Mouse (Mus musculus): Measurements from ENCODE around the gene Tle1. TPM values are rescaled to one million over a fixed set of nuclear protein-coding genes. Genes with fewer than 3 reads are reported as not detected.

Tle1 gene
- polyA plus RNA-seq, 1 experiment: 8.5 TPM

DNA sequence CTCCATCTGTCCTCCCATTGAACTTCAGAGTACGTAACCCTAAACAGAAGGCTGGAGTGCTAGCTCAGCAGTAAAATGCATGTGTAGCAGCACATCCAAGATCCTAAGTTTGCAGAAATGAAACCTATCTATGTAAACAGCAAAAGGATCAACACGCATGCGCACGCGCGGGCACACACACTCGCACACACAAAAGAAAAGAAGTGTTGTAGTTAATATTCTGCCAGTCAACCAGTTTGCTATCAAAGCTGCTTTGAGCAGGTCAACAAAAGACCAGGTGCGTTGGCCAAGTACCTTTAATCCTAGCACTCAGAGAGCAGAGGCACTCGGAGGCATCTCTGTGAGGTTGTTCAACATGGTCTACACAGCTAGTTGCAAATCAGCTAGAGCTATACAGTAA is 35.0 kb downstream of the Tle1 start:
- Histone ChIP-seq H3K36me3 (ENCODE audit: control insufficient read depth, insufficient read depth, low read length) (no peaks in the 10 kb centered on the region), H3K4me3 (ENCODE audit: extremely low read depth, insufficient read depth, insufficient read length) (no peak overlapping the region), H3K4me1 (ENCODE audit: control insufficient read depth, insufficient read depth, insufficient read length) (no peaks in the 10 kb centered on the region), H3K27ac (ENCODE audit: insufficient read depth, low read length) (no peak overlapping the region), H3K27me3 (ENCODE audit: control insufficient read depth, insufficient read depth, low read length) (no peaks in the 10 kb centered on the region)
- no peak for DNase-seq (ENCODE audit: low read depth in 1 of 2, low spot score in 2 of 2)
- TF ChIP-seq POLR2A (IDR thresholded peaks at IDR 0.05; ENCODE audit: low read depth, low read length) (no peak), CTCF (IDR thresholded peaks at IDR 0.05; ENCODE audit: extremely low read depth, insufficient read depth, insufficient read length, insufficient replicate concordance) (no peak)
- WGBS: 94% methylated on average over 9 of the region's 9 CpGs

GRCm38 (mm10) chr4:72162445-72163218 is 38.1 kb downstream of the Tle1 start:
- no peaks in the 10 kb centered on the region for H3K27me3 ChIP-seq (ENCODE audit: control insufficient read depth, insufficient read depth, low read length)
- WGBS: 92% methylated on average over 4 of the region's 4 CpGs
- DNase-seq (ENCODE audit: low read depth in 1 of 2, low spot score in 2 of 2): no peak
- TF ChIP-seq CTCF (IDR thresholded peaks at IDR 0.05; ENCODE audit: extremely low read depth, insufficient read depth, insufficient read length, insufficient replicate concordance): no peak
- TF ChIP-seq POLR2A (IDR thresholded peaks at IDR 0.05; ENCODE audit: low read depth, low read length): no peak
- peaks cover 2% of the 10 kb centered on the region; the same call in 1 of the 2 replicates for H3K36me3 ChIP-seq (ENCODE audit: control insufficient read depth, insufficient read depth, low read length)
- H3K4me1 ChIP-seq (ENCODE audit: control insufficient read depth, insufficient read depth, insufficient read length): no peaks in the 10 kb centered on the region
- no peak overlapping the region for H3K27ac ChIP-seq (ENCODE audit: insufficient read depth, low read length)
- H3K4me3 ChIP-seq (ENCODE audit: extremely low read depth, insufficient read depth, insufficient read length): no peak overlapping the region

GRCm38 (mm10) chr4:72160102-72160511 is 40.6 kb downstream of the Tle1 start:
- Histone ChIP-seq H3K4me1 (ENCODE audit: control insufficient read depth, insufficient read depth, insufficient read length) (no peaks in the 10 kb centered on the region), H3K4me3 (ENCODE audit: extremely low read depth, insufficient read depth, insufficient read length) (no peak overlapping the region), H3K27me3 (ENCODE audit: control insufficient read depth, insufficient read depth, low read length) (no peaks in the 10 kb centered on the region), H3K27ac (ENCODE audit: insufficient read depth, low read length) (no peak overlapping the region), H3K36me3 (ENCODE audit: control insufficient read depth, insufficient read depth, low read length) (peaks cover 2% of the 10 kb centered on the region; the same call in 1 of the 2 replicates)
- TF ChIP-seq CTCF (IDR thresholded peaks at IDR 0.05; ENCODE audit: extremely low read depth, insufficient read depth, insufficient read length, insufficient replicate concordance): no peak
- no peak for TF ChIP-seq POLR2A (IDR thresholded peaks at IDR 0.05; ENCODE audit: low read depth, low read length)
- WGBS: 93% methylated on average over 14 of the region's 14 CpGs
- DNase-seq (ENCODE audit: low read depth in 1 of 2, low spot score in 2 of 2): no peak

DNA sequence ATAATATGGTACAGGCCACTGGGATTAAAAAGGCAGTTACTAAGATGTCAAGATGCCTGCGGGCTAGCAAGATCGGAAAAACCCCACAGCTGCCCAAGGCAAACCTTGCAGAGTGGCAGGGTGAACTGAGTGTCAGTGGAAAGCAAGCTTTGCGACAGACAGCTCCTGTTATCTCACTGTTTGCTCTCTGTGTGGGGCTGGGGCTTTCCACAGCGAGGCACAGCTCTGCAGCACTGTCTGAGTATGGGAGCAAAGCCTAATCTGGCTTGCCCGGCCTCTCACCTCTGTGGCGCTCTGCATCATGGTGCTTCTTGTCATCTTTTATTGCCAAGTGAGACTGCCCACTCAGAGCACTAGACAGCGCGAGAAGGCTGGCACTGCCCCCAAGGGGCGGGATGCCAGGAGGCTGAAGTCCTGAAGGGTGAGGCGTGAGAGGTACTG is 42.8 kb downstream of the Tle1 start:
- no peaks in the 10 kb centered on the region for H3K4me1 ChIP-seq (ENCODE audit: control insufficient read depth, insufficient read depth, insufficient read length)
- TF ChIP-seq CTCF (IDR thresholded peaks at IDR 0.05; ENCODE audit: extremely low read depth, insufficient read depth, insufficient read length, insufficient replicate concordance): no peak
- DNase-seq (ENCODE audit: low read depth in 1 of 2, low spot score in 2 of 2): no peak
- WGBS: 88% methylated on average over 10 of the region's 10 CpGs
- H3K27ac ChIP-seq (ENCODE audit: insufficient read depth, low read length): no peak overlapping the region
- H3K36me3 ChIP-seq (ENCODE audit: control insufficient read depth, insufficient read depth, low read length): peaks cover 2% of the 10 kb centered on the region; the same call in 1 of the 2 replicates
- H3K4me3 ChIP-seq (ENCODE audit: extremely low read depth, insufficient read depth, insufficient read length): no peak overlapping the region
- no peaks in the 10 kb centered on the region for H3K27me3 ChIP-seq (ENCODE audit: control insufficient read depth, insufficient read depth, low read length)

DNA sequence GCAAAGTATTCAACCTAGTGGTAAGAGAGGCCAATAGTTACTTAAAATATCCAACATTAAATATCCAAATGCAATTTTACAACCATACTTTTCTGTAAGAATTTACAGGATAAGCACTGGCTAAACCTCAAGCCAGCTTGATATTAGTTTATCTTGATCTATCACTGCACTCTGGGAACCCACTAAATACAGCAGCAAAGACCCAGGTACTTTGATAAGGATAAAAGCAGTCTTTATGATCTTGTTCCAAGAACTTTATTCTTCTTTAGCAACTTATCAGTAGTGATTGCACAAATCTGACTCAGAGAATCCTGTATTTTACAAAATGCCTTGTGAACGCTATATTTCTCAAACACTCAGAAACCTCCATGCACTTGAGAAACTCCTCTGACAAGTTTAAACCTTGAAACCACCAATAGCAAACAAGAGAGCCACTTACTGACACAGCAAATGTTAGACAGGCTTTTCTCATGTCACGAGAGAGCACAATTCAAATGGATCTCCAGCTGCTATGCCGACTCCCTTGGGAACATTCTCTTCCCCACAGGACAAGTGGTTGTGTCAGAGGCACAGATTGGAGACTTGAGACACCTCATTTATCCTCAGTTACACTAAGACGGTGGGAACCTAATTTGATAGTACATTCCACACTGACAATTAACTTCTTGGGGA is 50.1 kb downstream of the Tle1 start:
- Histone ChIP-seq H3K27me3 (ENCODE audit: control insufficient read depth, insufficient read depth, low read length) (no peaks in the 10 kb centered on the region), H3K36me3 (ENCODE audit: control insufficient read depth, insufficient read depth, low read length) (no peaks in the 10 kb centered on the region), H3K4me1 (ENCODE audit: control insufficient read depth, insufficient read depth, insufficient read length) (no peaks in the 10 kb centered on the region), H3K27ac (ENCODE audit: insufficient read depth, low read length) (no peak overlapping the region), H3K4me3 (ENCODE audit: extremely low read depth, insufficient read depth, insufficient read length) (no peak overlapping the region)
- no peak for DNase-seq (ENCODE audit: low read depth in 1 of 2, low spot score in 2 of 2)
- 88% methylated on average over 4 of the region's 4 CpGs for WGBS
- TF ChIP-seq CTCF (IDR thresholded peaks at IDR 0.05; ENCODE audit: extremely low read depth, insufficient read depth, insufficient read length, insufficient replicate concordance) (no peak), POLR2A (IDR thresholded peaks at IDR 0.05; ENCODE audit: low read depth, low read length) (no peak)

DNA sequence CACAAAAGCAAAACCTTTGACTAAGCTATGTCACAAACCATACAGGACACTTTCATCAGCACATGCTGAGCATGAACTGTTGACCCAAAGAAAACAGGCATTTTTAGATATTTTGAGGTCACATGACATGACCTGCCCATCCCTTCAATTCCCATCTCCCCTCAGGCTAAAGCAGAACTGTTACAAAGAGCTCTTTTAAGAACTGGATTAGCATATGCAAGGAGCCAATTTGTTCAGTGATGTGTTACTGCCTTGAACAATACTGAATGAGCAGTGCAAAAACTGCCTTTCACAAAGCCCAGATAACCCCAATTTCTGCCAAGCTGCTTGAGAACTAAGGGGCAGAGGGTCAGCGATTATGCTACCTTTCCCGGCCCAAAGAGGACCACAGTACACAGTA is 54.7 kb downstream of the Tle1 start:
- TF ChIP-seq CTCF (IDR thresholded peaks at IDR 0.05; ENCODE audit: extremely low read depth, insufficient read depth, insufficient read length, insufficient replicate concordance): no peak
- TF ChIP-seq POLR2A (IDR thresholded peaks at IDR 0.05; ENCODE audit: low read depth, low read length): no peak
- DNase-seq (ENCODE audit: low read depth in 1 of 2, low spot score in 2 of 2): no peak
- Histone ChIP-seq H3K4me1 (ENCODE audit: control insufficient read depth, insufficient read depth, insufficient read length) (no peaks in the 10 kb centered on the region), H3K4me3 (ENCODE audit: extremely low read depth, insufficient read depth, insufficient read length) (no peak overlapping the region), H3K36me3 (ENCODE audit: control insufficient read depth, insufficient read depth, low read length) (no peaks in the 10 kb centered on the region), H3K27ac (ENCODE audit: insufficient read depth, low read length) (no peak overlapping the region), H3K27me3 (ENCODE audit: control insufficient read depth, insufficient read depth, low read length) (no peaks in the 10 kb centered on the region)
- WGBS: 94% methylated on average over 2 of the region's 2 CpGs

DNA sequence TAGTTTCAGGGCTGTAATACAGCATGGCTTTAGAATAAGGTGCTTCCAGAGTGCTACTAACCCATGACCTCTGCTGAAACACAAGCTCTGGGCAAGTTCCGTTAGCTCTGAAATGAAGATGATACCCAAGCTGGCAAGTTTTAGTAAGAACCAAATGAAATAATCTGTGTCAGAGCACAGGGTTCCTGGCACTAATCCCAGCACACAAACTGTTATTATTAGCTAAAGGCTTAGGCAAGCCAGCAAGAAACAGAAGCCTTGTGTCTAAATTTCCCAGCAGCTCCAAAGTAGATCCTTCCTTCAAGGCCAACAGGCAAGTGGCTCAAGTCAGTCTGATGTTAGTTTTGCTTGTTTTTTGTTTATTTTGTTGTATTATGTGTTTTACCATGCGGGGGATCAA is 56.2 kb downstream of the Tle1 start:
- DNase-seq (ENCODE audit: low read depth in 1 of 2, low spot score in 2 of 2): no peak
- H3K27ac ChIP-seq (ENCODE audit: insufficient read depth, low read length): no peak overlapping the region
- H3K36me3 ChIP-seq (ENCODE audit: control insufficient read depth, insufficient read depth, low read length): no peaks in the 10 kb centered on the region
- no peak overlapping the region for H3K4me3 ChIP-seq (ENCODE audit: extremely low read depth, insufficient read depth, insufficient read length)
- TF ChIP-seq CTCF (IDR thresholded peaks at IDR 0.05; ENCODE audit: extremely low read depth, insufficient read depth, insufficient read length, insufficient replicate concordance) (no peak), POLR2A (IDR thresholded peaks at IDR 0.05; ENCODE audit: low read depth, low read length) (no peak)
- 85% methylated on average over 2 of the region's 2 CpGs for WGBS
- no peaks in the 10 kb centered on the region for H3K27me3 ChIP-seq (ENCODE audit: control insufficient read depth, insufficient read depth, low read length)
- H3K4me1 ChIP-seq (ENCODE audit: control insufficient read depth, insufficient read depth, insufficient read length): no peaks in the 10 kb centered on the region

All from spleen, adult 2 months (tissue).